Mouse (Mus musculus) kidney, embryonic 14.5 days (tissue): Measurements from ENCODE around the gene Jph2. TPM values are rescaled to one million over a fixed set of nuclear protein-coding genes. Genes with fewer than 3 reads are reported as not detected.

ENCODE experiments used
- ATAC-seq: fragments of 200-750 bp; cut with Nextera tagmentation; 2 replicates; pipeline ENCODE4 v1.8.0; 2017; ENCODE audit warnings: moderate number of reproducible peaks, mild to moderate bottlenecking, moderate TSS enrichment, moderate library complexity; ENCODE audit not compliant: low FRiP score, low TSS enrichment
- H3K27ac ChIP-seq: fragments of 300-500 bp; sonication (generic); 2 replicates; pipeline ENCODE4 v1.5.1; 2014; ENCODE audit warnings: low read depth, mild to moderate bottlenecking, low read length, moderate library complexity, mixed read lengths
- H3K27me3 ChIP-seq: fragments of 300-500 bp; sonication (generic); 2 replicates; pipeline ENCODE4 v1.6.1; 2014; ENCODE audit warnings: mild to moderate bottlenecking, low read length; ENCODE audit not compliant: control insufficient read depth, insufficient read depth
- H3K36me3 ChIP-seq: fragments of 300-500 bp; sonication (generic); 2 replicates; pipeline ENCODE4 v1.6.1; 2014; ENCODE audit warnings: low read length, mixed read lengths; ENCODE audit not compliant: control insufficient read depth, insufficient read depth
- H3K4me1 ChIP-seq: fragments of 300-500 bp; sonication (generic); 2 replicates; pipeline ENCODE4 v1.6.1; 2014; ENCODE audit warnings: low read length, mixed read lengths; ENCODE audit not compliant: control insufficient read depth, insufficient read depth
- H3K4me2 ChIP-seq: fragments of 300-500 bp; sonication (generic); replicated peaks from 2 replicates; pipeline ENCODE4 v1.6.1; 2014; ENCODE audit warnings: low read depth, mild to moderate bottlenecking, low read length
- H3K4me3 ChIP-seq: fragments of 300-500 bp; sonication (generic); 2 replicates; pipeline ENCODE4 v1.5.1; 2014; ENCODE audit warnings: mild to moderate bottlenecking, low read length
- H3K9ac ChIP-seq: fragments of 300-500 bp; sonication (generic); 2 replicates; pipeline ENCODE4 v1.6.1; 2014; ENCODE audit warnings: low read depth, mild to moderate bottlenecking, low read length, moderate library complexity
- H3K9me3 ChIP-seq: fragments of 300-500 bp; sonication (generic); 2 replicates; pipeline ENCODE4 v1.6.1; 2016; ENCODE audit warnings: low read length; ENCODE audit not compliant: control insufficient read depth
- WGBS: fragments of 180-500 bp; shearing (Covaris S2); extraction: QIAGEN DNeasy Blood & Tissue Kit; methylation state at CpG from one replicate; pipeline ENCODE4 v1.1.7; 2014; 5-methylcytosine and 5-hydroxymethylcytosine counted together
- polyA plus RNA-seq: library from polyadenylated mRNA; unstranded; fragments of >200 nt; fragmentation: Nextera tagmentation; extraction: Ambion mirVana; gene quantifications from 2 replicates; pipeline ENCODE4 v1.2.1, GENCODE M21; 2014

Jph2 gene
- polyA plus RNA-seq, 1 experiment from 2014 or later = 1.0 TPM

GRCm38 (mm10) chr2:163359253-163359652 is 38.5 kb downstream of the Jph2 start:
- ATAC-seq = no peak
- no peaks in the 10 kb centered on the region for H3K36me3 ChIP-seq
- WGBS = 71% methylated on average over 2 of the region's 2 CpGs
- no peak overlapping the region for H3K4me2 ChIP-seq
- no peak overlapping the region for H3K27ac ChIP-seq
- H3K27me3 ChIP-seq = no peaks in the 10 kb centered on the region
- no peaks in the 10 kb centered on the region for H3K9me3 ChIP-seq
- no peak overlapping the region for H3K9ac ChIP-seq
- H3K4me1 ChIP-seq = no peaks in the 10 kb centered on the region
- no peak overlapping the region for H3K4me3 ChIP-seq

DNA sequence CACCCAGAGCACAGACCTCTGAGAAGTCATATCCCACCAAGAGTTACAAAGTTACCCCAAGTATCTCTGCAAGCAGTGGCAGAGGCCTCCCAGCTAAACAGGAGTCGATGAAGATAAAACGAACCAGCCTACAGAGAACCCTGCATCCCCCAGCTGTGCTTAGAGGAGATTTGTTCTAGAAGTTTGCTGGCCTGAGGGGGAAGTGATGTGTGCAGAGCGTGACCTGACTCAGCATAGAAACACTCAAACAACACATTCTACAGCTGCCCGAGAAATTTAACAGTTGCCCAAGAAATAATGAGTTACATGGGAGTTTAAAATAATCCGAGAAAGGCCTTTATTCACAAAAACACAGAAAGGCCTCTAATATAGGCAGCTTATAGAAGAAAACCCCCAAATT is 39.1 kb downstream of the Jph2 start:
- no peak overlapping the region for H3K27ac ChIP-seq

GRCm38 (mm10) chr2:163356113-163356840 is 41.5 kb downstream of the Jph2 start:
- ATAC-seq = no peak
- no peaks in the 10 kb centered on the region for H3K9me3 ChIP-seq
- H3K4me1 ChIP-seq = no peaks in the 10 kb centered on the region
- H3K27me3 ChIP-seq = no peaks in the 10 kb centered on the region
- H3K9ac ChIP-seq = no peak overlapping the region
- WGBS = 82% methylated on average over 12 of the region's 12 CpGs
- H3K4me3 ChIP-seq = no peak overlapping the region
- no peak overlapping the region for H3K4me2 ChIP-seq
- no peak overlapping the region for H3K27ac ChIP-seq
- no peaks in the 10 kb centered on the region for H3K36me3 ChIP-seq

More for the DNA sequence above, 39.1 kb downstream of the Jph2 start:
- Histone ChIP-seq H3K4me2 (no peak overlapping the region), H3K9me3 (no peaks in the 10 kb centered on the region), H3K4me1 (no peaks in the 10 kb centered on the region), H3K36me3 (no peaks in the 10 kb centered on the region), H3K27me3 (no peaks in the 10 kb centered on the region), H3K9ac (no peak overlapping the region), H3K4me3 (no peak overlapping the region)
- no peak for ATAC-seq
- WGBS = 55% methylated on average over 5 of the region's 5 CpGs

- no peak overlapping the region for H3K4me3 ChIP-seq
- ATAC-seq = no peak
- H3K36me3 ChIP-seq = no peaks in the 10 kb centered on the region
- H3K9me3 ChIP-seq = no peaks in the 10 kb centered on the region
- no peak overlapping the region for H3K27ac ChIP-seq
- 72% methylated on average over 8 of the region's 8 CpGs for WGBS
- no peak overlapping the region for H3K4me2 ChIP-seq
- no peaks in the 10 kb centered on the region for H3K4me1 ChIP-seq
- H3K27me3 ChIP-seq = no peaks in the 10 kb centered on the region
- no peak overlapping the region for H3K9ac ChIP-seq
These were observed 42.1 kb downstream of the Jph2 start for GRCm38 (mm10) chr2:163355666-163356065.

GRCm38 (mm10) chr2:163353731-163354130 is 44.1 kb downstream of the Jph2 start:
- no peak overlapping the region for H3K27ac ChIP-seq
- WGBS = 20% methylated on average over 7 of the region's 7 CpGs
- no peak overlapping the region for H3K4me3 ChIP-seq
- H3K4me1 ChIP-seq = no peaks in the 10 kb centered on the region
- H3K4me2 ChIP-seq = no peak overlapping the region
- 0 out of 2 replicates have a peak, but pooled peaks have one; percentile 16 for ATAC-seq
- H3K9ac ChIP-seq = no peak overlapping the region
- H3K36me3 ChIP-seq = no peaks in the 10 kb centered on the region
- H3K27me3 ChIP-seq = no peaks in the 10 kb centered on the region
- no peaks in the 10 kb centered on the region for H3K9me3 ChIP-seq

DNA sequence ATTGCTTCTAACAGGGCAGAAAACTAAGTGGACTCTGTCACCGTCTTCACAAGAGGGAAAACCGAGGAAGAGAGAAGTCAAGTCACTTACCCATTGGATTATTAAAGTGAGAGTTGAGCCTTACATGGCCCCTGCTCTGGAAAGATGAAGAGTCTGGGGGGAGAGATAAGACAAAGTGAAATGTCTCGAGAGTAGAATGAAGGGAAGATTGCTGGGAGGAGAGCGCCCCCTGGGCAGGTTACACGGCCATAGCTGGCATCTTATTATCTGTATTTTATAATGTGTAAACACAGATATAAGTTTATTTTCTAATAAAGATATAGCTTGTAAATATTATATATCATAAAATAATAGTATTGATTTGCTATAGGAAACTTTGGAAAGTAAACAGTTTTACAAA is 47.4 kb downstream of the Jph2 start:
- Histone ChIP-seq H3K4me2 (no peak overlapping the region), H3K9me3 (no peaks in the 10 kb centered on the region), H3K27me3 (no peaks in the 10 kb centered on the region), H3K4me1 (no peaks in the 10 kb centered on the region), H3K27ac (no peak overlapping the region), H3K36me3 (no peaks in the 10 kb centered on the region), H3K9ac (no peak overlapping the region), H3K4me3 (no peak overlapping the region)
- ATAC-seq = no peak
- 55% methylated on average over 5 of the region's 5 CpGs for WGBS

DNA sequence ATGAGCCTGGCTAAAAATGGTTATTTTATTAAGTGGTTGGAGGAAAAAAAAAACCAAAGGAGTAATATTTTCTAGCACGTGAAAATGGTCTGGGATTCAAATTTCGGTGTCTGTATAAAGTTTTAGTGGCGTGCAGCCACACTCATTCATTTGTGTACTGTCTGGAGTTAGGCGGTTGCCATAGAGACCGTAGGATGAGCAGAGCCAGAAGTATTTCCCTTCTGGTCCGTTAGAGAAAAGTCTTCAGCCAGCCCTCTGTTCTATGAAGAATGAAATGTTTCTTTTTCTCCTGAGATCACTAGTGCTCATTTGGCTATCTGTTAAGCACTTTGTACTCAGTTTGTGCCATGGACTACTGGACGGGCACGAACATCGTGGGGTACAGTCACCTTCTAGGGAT is 48.4 kb downstream of the Jph2 start:
- ATAC-seq = no peak
- no peak overlapping the region for H3K27ac ChIP-seq

GRCm38 (mm10) chr2:163348677-163349076 is 49.1 kb downstream of the Jph2 start:
- Histone ChIP-seq H3K27me3 (no peaks in the 10 kb centered on the region), H3K4me1 (no peaks in the 10 kb centered on the region), H3K4me2 (no peak overlapping the region), H3K9me3 (no peaks in the 10 kb centered on the region), H3K36me3 (no peaks in the 10 kb centered on the region), H3K4me3 (no peak overlapping the region), H3K9ac (no peak overlapping the region), H3K27ac (no peak overlapping the region)
- ATAC-seq = no peak
- WGBS = 80% methylated on average over 7 of the region's 7 CpGs

More for the DNA sequence above, 48.4 kb downstream of the Jph2 start:
- Histone ChIP-seq H3K4me3 (no peak overlapping the region), H3K9ac (no peak overlapping the region), H3K27me3 (no peaks in the 10 kb centered on the region), H3K36me3 (no peaks in the 10 kb centered on the region), H3K4me1 (no peaks in the 10 kb centered on the region), H3K4me2 (no peak overlapping the region), H3K9me3 (no peaks in the 10 kb centered on the region)
- 73% methylated on average over 9 of the region's 9 CpGs for WGBS

DNA sequence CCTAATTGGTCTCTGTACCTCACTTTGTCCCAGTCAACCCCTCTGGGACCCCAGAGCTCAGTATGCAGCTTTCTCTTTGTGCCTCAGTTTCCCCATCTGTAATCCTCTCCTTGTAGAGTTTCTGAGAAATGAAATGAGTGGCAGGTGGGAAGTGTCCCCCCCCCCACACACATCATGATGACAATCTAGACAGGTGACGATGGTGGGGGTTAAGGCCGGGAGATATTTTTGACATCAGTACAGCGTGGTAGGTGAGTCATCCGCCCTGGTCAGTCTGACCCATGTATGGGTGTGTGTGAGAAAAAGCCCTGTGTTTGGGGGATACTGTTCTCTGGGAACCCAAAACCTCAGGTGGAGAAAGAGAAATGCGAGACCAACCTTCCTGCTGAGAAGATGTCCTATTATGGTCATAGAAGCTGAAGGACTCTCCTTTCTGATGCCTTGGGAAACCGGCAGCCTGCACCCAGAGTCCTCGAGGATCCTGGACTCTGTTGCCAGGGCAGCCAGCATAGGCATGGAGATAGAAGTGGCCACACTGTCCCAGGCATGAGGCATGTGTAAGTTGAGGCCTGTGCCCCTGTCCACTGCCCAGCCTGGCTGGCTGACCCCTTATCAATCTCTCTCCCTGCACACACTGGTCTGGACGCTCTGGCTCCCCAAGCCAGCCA is 50.1 kb downstream of the Jph2 start:
- WGBS = 86% methylated on average over 8 of the region's 8 CpGs
- H3K36me3 ChIP-seq = no peaks in the 10 kb centered on the region
- no peak overlapping the region for H3K4me3 ChIP-seq

More for the DNA sequence above, 50.1 kb downstream of the Jph2 start:
- Histone ChIP-seq H3K27me3 (no peaks in the 10 kb centered on the region), H3K9ac (no peak overlapping the region), H3K4me1 (no peaks in the 10 kb centered on the region), H3K9me3 (no peaks in the 10 kb centered on the region), H3K27ac (no peak overlapping the region), H3K4me2 (no peak overlapping the region)
- no peak for ATAC-seq
